Mouse (Mus musculus) intestine, embryonic 16.5 days (tissue): ENCODE measurements around the gene Sh3bgr. TPM values are rescaled to one million over a fixed set of nuclear protein-coding genes. Genes with fewer than 3 reads are reported as not detected.

Source experiments
- ATAC-seq: fragments of 200-750 bp; cut with Nextera tagmentation; 2 replicates; pipeline ENCODE4 v1.8.0; 2017; ENCODE audit warnings: moderate TSS enrichment, moderate library complexity
- H3K27ac ChIP-seq: fragments of 300-500 bp; sonication (generic); 2 replicates; pipeline ENCODE4 v1.5.1; 2014; ENCODE audit warnings: mild to moderate bottlenecking, low read length
- H3K27me3 ChIP-seq: fragments of 300-500 bp; sonication (generic); replicated peaks from 2 replicates; pipeline ENCODE4 v1.6.1; 2014; ENCODE audit warnings: low read length, control low read depth, mixed read lengths; ENCODE audit not compliant: control insufficient read depth, insufficient read depth
- H3K36me3 ChIP-seq: fragments of 300-500 bp; sonication (generic); 2 replicates; pipeline ENCODE4 v1.6.1; 2014; ENCODE audit warnings: low read length, control low read depth; ENCODE audit not compliant: control insufficient read depth, insufficient read depth
- H3K4me1 ChIP-seq: fragments of 300-500 bp; sonication (generic); 2 replicates; pipeline ENCODE4 v1.6.1; 2014; ENCODE audit warnings: low read length, control low read depth, mixed read lengths; ENCODE audit not compliant: control insufficient read depth, insufficient read depth
- H3K4me2 ChIP-seq: fragments of 300-500 bp; sonication (generic); 2 replicates; pipeline ENCODE4 v1.6.1; 2014; ENCODE audit warnings: low read depth, low read length, control low read depth
- H3K4me3 ChIP-seq: fragments of 300-500 bp; sonication (generic); 2 replicates; pipeline ENCODE4 v1.5.1; 2014; ENCODE audit warnings: mild to moderate bottlenecking, low read length
- H3K9ac ChIP-seq: fragments of 300-500 bp; sonication (generic); 2 replicates; pipeline ENCODE4 v1.6.1; 2014; ENCODE audit warnings: low read depth, low read length
- H3K9me3 ChIP-seq: fragments of 300-500 bp; sonication (generic); 2 replicates; pipeline ENCODE4 v1.6.1; 2016; ENCODE audit warnings: low read length, control low read depth; ENCODE audit not compliant: control insufficient read depth
- WGBS: fragments of 180-500 bp; shearing (Covaris S2); extraction: QIAGEN DNeasy Blood & Tissue Kit; methylation state at CpG from one replicate; pipeline ENCODE4 v1.1.7; 2014; 5-methylcytosine and 5-hydroxymethylcytosine counted together
- polyA plus RNA-seq: library from polyadenylated mRNA; unstranded; fragments of >200 nt; fragmentation: Nextera tagmentation; extraction: Ambion mirVana; gene quantifications from 2 replicates; pipeline ENCODE4 v1.2.1, GENCODE M21; 2015

Gene Sh3bgr
- polyA plus RNA-seq, 1 experiment from 2014 or later, result 31.6 TPM

- Histone ChIP-seq H3K27ac (no peak overlapping the region), H3K27me3 (no peaks in the 10 kb centered on the region), H3K4me2 (no peak overlapping the region), H3K4me3 (no peak overlapping the region), H3K9ac (no peak overlapping the region), H3K4me1 (no peaks in the 10 kb centered on the region), H3K36me3 (no peaks in the 10 kb centered on the region), H3K9me3 (no peaks in the 10 kb centered on the region)
- no peak for ATAC-seq
- 75% methylated on average over 2 of the region's 2 CpGs for WGBS
These were observed 71.5 kb downstream of the Sh3bgr start for GRCm38 (mm10) chr16:96271736-96272135.

DNA sequence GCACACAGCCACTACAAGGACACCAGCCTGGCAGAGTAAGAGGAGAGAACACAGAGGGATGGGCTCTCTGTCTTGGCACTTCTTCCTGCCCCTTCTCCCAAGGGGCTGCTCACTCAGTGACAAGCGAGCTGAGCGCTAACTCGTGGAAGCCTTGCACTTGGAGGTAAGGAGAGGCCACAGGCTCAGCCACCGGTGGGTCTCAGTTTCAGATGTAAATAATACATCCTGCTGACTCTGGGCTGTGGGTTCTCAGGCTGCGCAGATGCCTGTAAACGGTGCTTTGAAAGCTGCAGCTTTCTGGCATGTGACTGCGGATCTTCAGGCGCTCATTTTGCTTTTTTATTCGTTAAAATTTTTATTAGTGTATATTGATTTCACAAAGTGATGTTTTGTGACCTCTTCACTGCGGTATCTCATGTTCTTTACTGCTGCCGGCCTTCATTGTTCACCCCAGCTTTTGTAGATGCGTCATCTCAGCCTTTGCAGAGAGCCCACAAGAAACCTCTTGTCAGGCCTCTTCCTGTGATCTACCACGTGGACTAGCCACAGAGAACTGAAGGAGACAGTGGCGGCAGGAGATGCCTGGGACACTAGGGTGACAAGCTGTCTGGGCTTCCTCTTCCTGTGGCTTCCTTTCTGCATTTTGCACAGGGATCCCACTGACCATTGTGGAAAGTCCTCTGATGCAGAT lies 72.8 kb downstream of the Sh3bgr start:
- H3K9me3 ChIP-seq, result no peaks in the 10 kb centered on the region
- no peaks in the 10 kb centered on the region for H3K27me3 ChIP-seq
- H3K27ac ChIP-seq, result no peak overlapping the region
- no peak overlapping the region for H3K4me2 ChIP-seq
- H3K36me3 ChIP-seq, result no peaks in the 10 kb centered on the region
- H3K9ac ChIP-seq, result no peak overlapping the region
- H3K4me1 ChIP-seq, result no peaks in the 10 kb centered on the region
- ATAC-seq, result no peak
- no peak overlapping the region for H3K4me3 ChIP-seq
- WGBS, result 47% methylated on average over 14 of the region's 14 CpGs

DNA sequence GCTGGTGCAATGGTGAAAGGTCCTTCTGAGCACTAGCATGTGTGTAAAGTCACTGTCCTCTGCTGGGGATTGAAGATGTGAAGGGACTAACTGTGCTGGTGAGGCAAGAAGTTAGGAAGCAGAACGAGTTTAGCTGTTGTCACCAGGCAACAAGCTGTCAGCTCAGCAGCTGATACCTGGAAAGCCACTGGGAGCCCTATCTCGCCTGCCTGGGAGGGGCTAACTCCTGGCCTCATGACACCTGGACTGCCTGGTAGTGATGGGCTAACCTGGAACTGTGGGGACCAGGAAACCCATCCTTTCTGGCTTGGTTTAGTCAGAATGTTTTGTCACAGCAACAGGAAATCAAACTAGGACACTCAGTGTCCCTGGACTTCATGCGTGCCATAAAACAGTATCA lies 76.3 kb downstream of the Sh3bgr start:
- Histone ChIP-seq H3K9ac (no peak overlapping the region), H3K27ac (no peak overlapping the region), H3K27me3 (peaks cover 18% of the 10 kb centered on the region), H3K4me1 (peaks cover 6% of the 10 kb centered on the region; the same call in 1 of the 2 replicates), H3K9me3 (no peaks in the 10 kb centered on the region), H3K4me2 (no peak overlapping the region), H3K36me3 (no peaks in the 10 kb centered on the region), H3K4me3 (no peak overlapping the region)
- 61% methylated on average over 3 of the region's 3 CpGs for WGBS
- no peak for ATAC-seq

Other genes starting within 250 kb of the Sh3bgr start
- gene Psmg1, start 209.5 kb upstream of the Sh3bgr start, polyA plus RNA-seq, result 70.8 and 76.0 TPM in 2 replicates
- gene Brwd1, start 117.9 kb upstream of the Sh3bgr start, polyA plus RNA-seq, result 47.0 and 51.6 TPM in 2 replicates
- gene Hmgn1, start 72.7 kb upstream of the Sh3bgr start, polyA plus RNA-seq, result 404 and 487 TPM in 2 replicates
- gene Wrb, start 55.0 kb upstream of the Sh3bgr start, polyA plus RNA-seq, result 46.9 and 53.2 TPM in 2 replicates
- 0.43 and 0.50 TPM in 2 replicates for gene Lca5l, start 8.2 kb upstream of the Sh3bgr start, polyA plus RNA-seq
- gene B3galt5, start 35.4 kb downstream of the Sh3bgr start, polyA plus RNA-seq, result 1.4 and 2.1 TPM in 2 replicates
- gene Itgb2l, start 243.2 kb downstream of the Sh3bgr start, polyA plus RNA-seq, result 0.32 and 0.33 TPM in 2 replicates